Mouse (Mus musculus): ENCODE results near the gene Taf9. TPM values are rescaled to one million over a fixed set of nuclear protein-coding genes. Genes with fewer than 3 reads are reported as not detected.

The Taf9 gene
- polyA plus RNA-seq, 1 experiment from 2014 or later, result 9.6 TPM

- H3K27ac ChIP-seq (replicated peaks), result no peak overlapping the region
- H3K9ac ChIP-seq (ENCODE audit: low read length), result no peak overlapping the region
- DNase-seq (ENCODE audit: low spot score) (no peak), ATAC-seq (ENCODE audit: low FRiP score, low TSS enrichment) (no peak)
- no peaks in the 10 kb centered on the region for H3K4me1 ChIP-seq (replicated peaks; ENCODE audit: control insufficient read depth, insufficient read depth)
- H3K36me3 ChIP-seq (ENCODE audit: control insufficient read depth, insufficient read depth, low read length), result peaks cover 7% of the 10 kb centered on the region
- H3K4me2 ChIP-seq (replicated peaks; ENCODE audit: low read depth), result no peak overlapping the region
- no peaks in the 10 kb centered on the region for H3K9me3 ChIP-seq (ENCODE audit: control insufficient read depth, low read length)
- H3K27me3 ChIP-seq (ENCODE audit: control insufficient read depth, insufficient read depth, low read length), result no peaks in the 10 kb centered on the region
- no peak for TF ChIP-seq EP300 (optimal IDR thresholded peaks at IDR 0.05)
- TF ChIP-seq CTCF (IDR thresholded peaks at IDR 0.05; ENCODE audit: low read depth), result no peak
- no peak overlapping the region for H3K4me3 ChIP-seq (ENCODE audit: low read depth, low read length)
- 66% methylated on average over 4 of the region's 4 CpGs for WGBS
Measured at GRCm38 (mm10) chr13:100622241-100622640, 29.1 kb upstream of the Taf9 start.

GRCm38 (mm10) chr13:100634106-100634691 is 17.2 kb upstream of the Taf9 start:
- peaks cover 15% of the 10 kb centered on the region; the same call in 1 of the 2 replicates for H3K36me3 ChIP-seq (ENCODE audit: control insufficient read depth, insufficient read depth, low read length)
- no peak overlapping the region for H3K4me3 ChIP-seq (ENCODE audit: low read depth, low read length)
- H3K4me2 ChIP-seq (replicated peaks; ENCODE audit: low read depth), result no peak overlapping the region
- no peak for DNase-seq (ENCODE audit: low spot score)
- no peak overlapping the region for H3K9ac ChIP-seq (ENCODE audit: low read length)
- TF ChIP-seq EP300 (optimal IDR thresholded peaks at IDR 0.05), result no peak
- no peak for TF ChIP-seq CTCF (IDR thresholded peaks at IDR 0.05; ENCODE audit: low read depth)
- H3K27me3 ChIP-seq (ENCODE audit: control insufficient read depth, insufficient read depth, low read length), result no peaks in the 10 kb centered on the region
- H3K4me1 ChIP-seq (replicated peaks; ENCODE audit: control insufficient read depth, insufficient read depth), result no peaks in the 10 kb centered on the region
- no peak for ATAC-seq (ENCODE audit: low FRiP score, low TSS enrichment)
- 93% methylated on average over 3 of the region's 3 CpGs for WGBS
- H3K9me3 ChIP-seq (ENCODE audit: control insufficient read depth, low read length), result no peaks in the 10 kb centered on the region
- H3K27ac ChIP-seq (replicated peaks), result no peak overlapping the region

- Histone ChIP-seq H3K27me3 (ENCODE audit: control insufficient read depth, insufficient read depth, low read length) (no peaks in the 10 kb centered on the region), H3K9me3 (ENCODE audit: control insufficient read depth, low read length) (no peaks in the 10 kb centered on the region), H3K4me2 (replicated peaks; ENCODE audit: low read depth) (no peak overlapping the region), H3K9ac (ENCODE audit: low read length) (no peak overlapping the region), H3K27ac (replicated peaks) (no peak overlapping the region), H3K36me3 (ENCODE audit: control insufficient read depth, insufficient read depth, low read length) (0 out of 2 replicates have a peak, but pooled peaks cover 15% of the 10 kb centered on the region), H3K4me3 (ENCODE audit: low read depth, low read length) (no peak overlapping the region), H3K4me1 (replicated peaks; ENCODE audit: control insufficient read depth, insufficient read depth) (no peaks in the 10 kb centered on the region)
- ATAC-seq (ENCODE audit: low FRiP score, low TSS enrichment) (no peak), DNase-seq (ENCODE audit: low spot score) (no peak)
- TF ChIP-seq CTCF (IDR thresholded peaks at IDR 0.05; ENCODE audit: low read depth), result no peak
- no peak for TF ChIP-seq EP300 (optimal IDR thresholded peaks at IDR 0.05)
- WGBS, result 85% methylated on average over 4 of the region's 4 CpGs
Measured at GRCm38 (mm10) chr13:100642471-100643209, 8.7 kb upstream of the Taf9 start.

GRCm38 (mm10) chr13:100648223-100648622 is 3.2 kb upstream of the Taf9 start:
- Histone ChIP-seq H3K9ac (ENCODE audit: low read length) (no peak overlapping the region), H3K4me1 (replicated peaks; ENCODE audit: control insufficient read depth, insufficient read depth) (0 out of 2 replicates have a peak, but pooled peaks cover 3% of the 10 kb centered on the region), H3K4me2 (replicated peaks; ENCODE audit: low read depth) (no peak overlapping the region), H3K27ac (replicated peaks) (no peak overlapping the region), H3K4me3 (ENCODE audit: low read depth, low read length) (no peak overlapping the region), H3K36me3 (ENCODE audit: control insufficient read depth, insufficient read depth, low read length) (0 out of 2 replicates have a peak, but pooled peaks cover 9% of the 10 kb centered on the region), H3K27me3 (ENCODE audit: control insufficient read depth, insufficient read depth, low read length) (no peaks in the 10 kb centered on the region), H3K9me3 (ENCODE audit: control insufficient read depth, low read length) (no peaks in the 10 kb centered on the region)
- ATAC-seq (ENCODE audit: low FRiP score, low TSS enrichment) (no peak), DNase-seq (ENCODE audit: low spot score) (no peak)
- WGBS, result 94% methylated on average over 8 of the region's 8 CpGs
- no peak for TF ChIP-seq CTCF (IDR thresholded peaks at IDR 0.05; ENCODE audit: low read depth)

- WGBS, result under 1% methylated on average over 64 of the region's 73 CpGs
- ATAC-seq (ENCODE audit: low FRiP score, low TSS enrichment) (peak; percentile 98), DNase-seq (ENCODE audit: low spot score) (peak; percentile 96)
- Histone ChIP-seq H3K9ac (ENCODE audit: low read length) (peak within 1 kb of the TSS; percentile 85), H3K27me3 (ENCODE audit: control insufficient read depth, insufficient read depth, low read length) (no peaks in the 10 kb centered on the region), H3K4me2 (replicated peaks; ENCODE audit: low read depth) (peak within 1 kb of the TSS; percentile 71), H3K36me3 (ENCODE audit: control insufficient read depth, insufficient read depth, low read length) (0 out of 2 replicates have a peak, but pooled peaks cover 3% of the 10 kb centered on the region), H3K27ac (replicated peaks) (peak within 1 kb of the TSS; percentile 96), H3K4me3 (ENCODE audit: low read depth, low read length) (peak within 1 kb of the TSS; percentile 90), H3K9me3 (ENCODE audit: control insufficient read depth, low read length) (no peaks in the 10 kb centered on the region), H3K4me1 (replicated peaks; ENCODE audit: control insufficient read depth, insufficient read depth) (0 out of 2 replicates have a peak, but pooled peaks cover 3% of the 10 kb centered on the region)
- TF ChIP-seq CTCF (IDR thresholded peaks at IDR 0.05; ENCODE audit: low read depth) (peak; percentile 44), EP300 (optimal IDR thresholded peaks at IDR 0.05) (peak; percentile 96)
Measured at GRCm38 (mm10) chr13:100650550-100651438, 585 bp upstream of the Taf9 start, which contains the start of the genes Ak6 and Rad17. TSS of gene Ak6 (plus strand) at chr13:100650979. TSS of gene Rad17 (minus strand) at chr13:100651051.
